Mouse (Mus musculus) limb, embryonic 14.5 days (tissue): ENCODE results near the gene Ankrd13c. TPM values are rescaled to one million over a fixed set of nuclear protein-coding genes. Genes with fewer than 3 reads are reported as not detected.

Experiments
- ATAC-seq: fragments of 200-750 bp; cut with Nextera tagmentation; 2 replicates; pipeline ENCODE4 v1.8.0; 2017; ENCODE audit warnings: low read depth, moderate number of reproducible peaks, moderate TSS enrichment; ENCODE audit not compliant: low FRiP score
- DNase-seq: peaks from one replicate; pipeline ENCODE4 v3.0.0-alpha.2; 2015; ENCODE audit warnings: low spot score
- H3K27ac ChIP-seq: fragments of 300-500 bp; sonication (generic); replicated peaks from 2 replicates; pipeline ENCODE4 v1.5.1; 2014; ENCODE audit warnings: low read depth, mild to moderate bottlenecking, low read length, moderate library complexity, mixed read lengths
- H3K27me3 ChIP-seq: fragments of 300-500 bp; sonication (generic); 2 replicates; pipeline ENCODE4 v1.6.1; 2014; ENCODE audit warnings: low read length, mixed read lengths; ENCODE audit not compliant: control insufficient read depth, insufficient read depth
- H3K36me3 ChIP-seq: fragments of 300-500 bp; sonication (generic); 2 replicates; pipeline ENCODE4 v1.6.1; 2014; ENCODE audit warnings: mild to moderate bottlenecking, low read length, moderate library complexity, mixed read lengths; ENCODE audit not compliant: control insufficient read depth, insufficient read depth
- H3K4me1 ChIP-seq: fragments of 300-500 bp; sonication (generic); 2 replicates; pipeline ENCODE4 v1.6.1; 2014; ENCODE audit warnings: antibody characterized with exemption, low read length, mixed read lengths; ENCODE audit not compliant: control insufficient read depth, insufficient read depth
- H3K4me2 ChIP-seq: fragments of 300-500 bp; sonication (generic); replicated peaks from 2 replicates; pipeline ENCODE4 v1.6.1; 2014; ENCODE audit warnings: low read depth, mild to moderate bottlenecking, low read length, moderate library complexity; ENCODE audit not compliant: severe bottlenecking
- H3K4me3 ChIP-seq: fragments of 300-500 bp; sonication (generic); replicated peaks from 2 replicates; pipeline ENCODE4 v1.5.1; 2014; ENCODE audit warnings: low read length
- H3K9ac ChIP-seq: fragments of 300-500 bp; sonication (generic); 2 replicates; pipeline ENCODE4 v1.6.1; 2014; ENCODE audit warnings: mild to moderate bottlenecking, low read depth, low read length, moderate library complexity; ENCODE audit not compliant: severe bottlenecking
- H3K9me3 ChIP-seq: fragments of 300-500 bp; sonication (generic); 2 replicates; pipeline ENCODE4 v1.6.1; 2016; ENCODE audit warnings: low read length; ENCODE audit not compliant: control insufficient read depth
- POLR2A ChIP-seq: fragments of 200-500 bp; IDR thresholded peaks from 2 replicates; pipeline ENCODE4 v1.8.0; 2012; ENCODE audit warnings: inconsistent platforms, mild to moderate bottlenecking, moderate library complexity, borderline replicate concordance; ENCODE audit not compliant: insufficient read depth, insufficient read length; ENCODE audit errors: extremely low read depth
- WGBS: fragments of 180-500 bp; shearing (Covaris S2); extraction: QIAGEN DNeasy Blood & Tissue Kit; methylation state at CpG from one replicate; pipeline ENCODE4 v1.1.7; 2014; 5-methylcytosine and 5-hydroxymethylcytosine counted together
- polyA plus RNA-seq, 2 experiments: library from polyadenylated mRNA; depleted of rRNA in 1 of 2; stranded (reverse) in 1 of 2; unstranded in 1 of 2; fragments of >200 nt; fragmentation: Nextera tagmentation in 1 of 2; extraction: Ambion mirVana in 1 of 2; gene quantifications; 2 replicates each; pipeline versions ENCODE4 v1.2.1 to v1.2.3; 2012 to 2014

The Ankrd13c gene
- polyA plus RNA-seq, 2 experiments, result 16.4 to 18.2 TPM

DNA sequence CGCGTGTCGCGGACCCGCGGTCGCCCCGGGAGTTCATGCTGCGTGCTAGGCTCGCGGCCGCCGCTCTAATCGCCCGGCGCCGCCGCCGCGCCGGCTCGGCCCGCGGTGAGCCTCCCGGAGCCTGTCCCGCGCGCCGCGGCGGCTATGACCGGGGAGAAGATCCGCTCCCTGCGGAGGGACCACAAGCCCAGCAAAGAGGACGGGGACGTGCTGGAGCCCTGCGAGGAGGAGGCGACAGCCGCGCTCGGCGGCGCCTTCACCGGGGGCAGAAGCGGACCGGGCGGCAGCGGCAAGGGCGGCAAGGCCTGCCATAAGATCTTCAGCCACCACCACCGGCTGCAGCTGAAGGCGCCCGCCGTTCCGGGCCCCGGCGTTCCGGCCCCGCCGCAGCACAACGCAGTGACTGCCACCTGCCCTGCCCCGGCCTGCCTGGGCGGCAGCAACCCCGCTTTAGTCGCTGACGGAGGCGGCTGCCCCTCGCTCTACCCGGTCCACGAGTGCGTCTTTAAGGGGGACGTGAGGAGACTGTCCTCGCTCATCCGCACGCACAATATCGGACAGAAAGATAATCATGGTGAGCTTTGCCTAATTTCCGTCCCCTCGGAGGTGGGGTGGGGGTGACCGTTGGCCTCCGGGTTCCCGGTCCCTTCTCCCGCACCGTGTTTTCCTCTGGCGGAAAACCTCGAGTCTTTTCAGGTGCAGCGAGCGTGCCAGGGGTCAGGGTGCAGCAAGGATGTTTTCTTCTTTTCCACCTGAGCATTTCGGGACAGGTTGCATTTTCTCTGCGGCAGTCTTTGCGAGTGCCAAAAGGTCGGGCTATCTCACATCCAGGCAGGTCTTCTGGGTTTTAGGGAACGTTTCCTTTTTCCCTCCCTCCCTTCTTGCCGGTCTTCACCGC, 593 bp downstream of the Ankrd13c start:
- H3K36me3 ChIP-seq, result peaks cover 4% of the 10 kb centered on the region; the same call in 1 of the 2 replicates
- peak overlapping the region; percentile 96 for H3K9ac ChIP-seq
- ATAC-seq (peak; percentile 64), DNase-seq (no peak)
- H3K4me3 ChIP-seq, result peak overlapping the region; percentile 95
- no peaks in the 10 kb centered on the region for H3K27me3 ChIP-seq
- no peaks in the 10 kb centered on the region for H3K9me3 ChIP-seq
- H3K4me2 ChIP-seq, result peak overlapping the region; percentile 91
- peaks cover 4% of the 10 kb centered on the region; the same call in 1 of the 2 replicates for H3K4me1 ChIP-seq
- under 1% methylated on average over 49 of the region's 93 CpGs for WGBS
- peak overlapping the region; percentile 98 for H3K27ac ChIP-seq
- TF ChIP-seq POLR2A, result no peak

- no peaks in the 10 kb centered on the region for H3K27me3 ChIP-seq
- H3K9ac ChIP-seq, result no peak overlapping the region
- no peaks in the 10 kb centered on the region for H3K9me3 ChIP-seq
- 88% methylated on average over 2 of the region's 2 CpGs for WGBS
- DNase-seq, result no peak
- no peak for ATAC-seq
- no peak overlapping the region for H3K27ac ChIP-seq
- TF ChIP-seq POLR2A, result no peak
- peaks cover 4% of the 10 kb centered on the region; the same call in 1 of the 2 replicates for H3K4me1 ChIP-seq
- no peak overlapping the region for H3K4me3 ChIP-seq
- no peak overlapping the region for H3K4me2 ChIP-seq
- peaks cover 4% of the 10 kb centered on the region; the same call in 1 of the 2 replicates for H3K36me3 ChIP-seq
These were observed 5.7 kb downstream of the Ankrd13c start for GRCm38 (mm10) chr3:157952716-157953115.

GRCm38 (mm10) chr3:157955466-157955865, 8.4 kb downstream of the Ankrd13c start:
- no peak for TF ChIP-seq POLR2A
- Histone ChIP-seq H3K4me3 (no peak overlapping the region), H3K36me3 (peaks cover 4% of the 10 kb centered on the region; the same call in 1 of the 2 replicates), H3K4me1 (no peaks in the 10 kb centered on the region), H3K9ac (no peak overlapping the region), H3K9me3 (no peaks in the 10 kb centered on the region), H3K27me3 (no peaks in the 10 kb centered on the region), H3K4me2 (no peak overlapping the region), H3K27ac (no peak overlapping the region)
- WGBS, result 83% methylated on average over 2 of the region's 2 CpGs
- DNase-seq, result no peak
- no peak for ATAC-seq

DNA sequence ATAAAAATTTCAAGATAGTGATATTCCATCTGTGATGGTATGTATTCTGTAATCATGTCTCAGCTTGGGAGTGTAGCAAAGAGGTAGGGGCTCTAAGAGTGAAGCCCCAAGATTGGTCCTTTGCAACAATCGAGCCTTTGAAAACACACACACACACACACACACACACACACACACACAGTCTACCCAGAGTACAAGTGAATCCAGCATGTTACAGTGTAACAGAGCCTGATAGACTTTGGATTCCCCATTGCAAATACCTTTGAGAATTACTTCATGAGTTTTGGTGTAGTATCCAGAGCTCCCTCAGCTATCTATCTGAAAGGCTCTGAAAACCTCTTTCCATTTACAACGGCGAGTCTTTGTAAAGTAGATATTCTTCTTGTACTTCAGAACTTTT, 9.2 kb downstream of the Ankrd13c start:
- H3K4me2 ChIP-seq, result no peak overlapping the region
- H3K4me3 ChIP-seq, result no peak overlapping the region
- H3K36me3 ChIP-seq, result 0 out of 2 replicates have a peak, but pooled peaks cover 3% of the 10 kb centered on the region
- H3K4me1 ChIP-seq, result no peaks in the 10 kb centered on the region
- WGBS, result 99% methylated on average over 3 of the region's 3 CpGs
- ATAC-seq (no peak), DNase-seq (no peak)
- H3K27ac ChIP-seq, result no peak overlapping the region
- no peaks in the 10 kb centered on the region for H3K27me3 ChIP-seq
- no peaks in the 10 kb centered on the region for H3K9me3 ChIP-seq
- no peak overlapping the region for H3K9ac ChIP-seq
- TF ChIP-seq POLR2A, result no peak

DNA sequence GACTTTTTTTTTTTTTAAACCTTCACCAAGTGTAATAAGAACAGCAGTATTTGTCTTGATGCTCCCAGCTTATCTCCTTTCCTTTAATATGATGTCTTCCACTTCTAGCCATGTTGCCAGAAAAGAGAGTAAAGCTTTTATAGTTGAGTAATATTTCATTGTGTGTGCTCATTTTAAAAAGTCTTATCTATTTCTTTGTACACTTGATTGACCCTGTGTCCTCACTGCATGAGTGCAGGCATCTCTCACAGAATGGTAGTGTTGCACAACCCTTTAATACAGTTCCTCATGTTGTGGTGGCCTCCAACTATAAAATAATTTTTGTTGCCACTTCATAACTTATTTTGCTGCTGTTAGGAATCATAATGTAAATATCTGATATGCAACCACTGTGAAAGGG, 10.3 kb downstream of the Ankrd13c start:
- Histone ChIP-seq H3K9ac (no peak overlapping the region), H3K36me3 (peaks cover 11% of the 10 kb centered on the region), H3K4me1 (no peaks in the 10 kb centered on the region), H3K27ac (no peak overlapping the region), H3K9me3 (no peaks in the 10 kb centered on the region), H3K4me3 (no peak overlapping the region), H3K27me3 (no peaks in the 10 kb centered on the region), H3K4me2 (no peak overlapping the region)
- DNase-seq (no peak), ATAC-seq (no peak)
- no peak for TF ChIP-seq POLR2A
